17 mouse cellular contexts compared by ENCODE assay signal in the genomic region with DNA sequence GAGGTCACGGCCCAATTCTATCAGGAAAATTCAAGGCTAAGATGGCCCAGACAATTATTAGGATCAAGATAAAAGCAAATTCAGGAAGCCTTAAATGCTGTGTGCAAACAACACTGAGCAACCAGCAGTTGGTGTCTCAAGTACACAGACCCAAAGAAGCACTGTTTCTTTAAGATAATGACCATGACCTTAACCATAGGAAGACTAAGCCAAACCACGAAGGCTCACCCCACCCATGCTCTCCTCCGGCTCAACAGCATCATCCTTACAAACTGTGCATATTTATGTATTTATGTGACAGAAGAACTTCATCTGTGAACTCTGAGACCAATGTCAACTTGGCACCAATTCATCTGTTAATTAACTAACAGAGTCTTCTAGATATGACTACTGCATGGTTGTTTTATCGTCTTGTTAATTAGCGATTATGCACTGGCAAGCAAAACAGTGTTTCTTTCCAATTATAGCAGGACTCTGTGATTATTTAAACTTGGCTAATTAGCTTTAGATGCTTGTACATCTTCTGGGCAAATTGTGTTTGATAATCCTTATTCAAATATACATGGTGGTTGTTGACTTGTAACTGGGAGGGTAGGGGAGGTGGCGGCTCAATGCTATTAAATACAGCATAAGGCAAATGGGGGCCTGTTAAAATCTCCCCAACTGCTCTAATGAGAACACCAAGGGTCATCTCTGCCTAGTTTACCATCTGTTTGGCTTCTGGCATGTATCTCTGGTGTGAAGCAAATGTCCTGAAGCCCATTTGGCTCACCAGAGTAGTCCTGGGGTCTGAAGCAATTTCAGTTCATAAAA.
DNase-seq lines count a peak whose midpoint lies in the region; ATAC-seq and TF ChIP-seq lines count a peak whose summit lies in the region.
"Had no signal": no experiment of that assay in that cellular context is flagged by ENCODE, and none has a peak within 500 bp of the region (broad histone marks: within the 10 kb centered on the region; RNA-seq: fewer than 3 reads in every experiment).

No protein-coding gene starts in this region.

- no peaks in the 10 kb centered on the region for H3K27me3 ChIP-seq in hindbrain, postnatal 0 days (ENCODE audit: insufficient read depth, low read length)
- H3K27me3 ChIP-seq in hindbrain, embryonic 11.5 days (ENCODE audit: control insufficient read depth, insufficient read depth, low read length), result no peaks in the 10 kb centered on the region
- no peaks in the 10 kb centered on the region for H3K27me3 ChIP-seq in forebrain, embryonic 14.5 days (replicated peaks; ENCODE audit: control insufficient read depth, insufficient read depth, low read length)
- H3K27me3 ChIP-seq: megakaryocyte, embryonic 14.5 days; stomach, embryonic 15.5 days had no signal

- H3K9me3 ChIP-seq in hindbrain, postnatal 0 days (ENCODE audit: low read length), result no peaks in the 10 kb centered on the region
- H3K9me3 ChIP-seq in hindbrain, embryonic 11.5 days (ENCODE audit: control insufficient read depth, low read length), result no peaks in the 10 kb centered on the region
- H3K9me3 ChIP-seq in forebrain, embryonic 14.5 days (replicated peaks; ENCODE audit: control insufficient read depth, low read length), result no peaks in the 10 kb centered on the region
- H3K9me3 ChIP-seq: megakaryocyte, embryonic 14.5 days; stomach, embryonic 15.5 days had no signal

- H3K4me2 ChIP-seq in hindbrain, postnatal 0 days (ENCODE audit: low read depth, low read length), result no peak overlapping the region
- H3K4me2 ChIP-seq in hindbrain, embryonic 11.5 days (replicated peaks; ENCODE audit: low read depth, low read length), result no peak overlapping the region
- H3K4me2 ChIP-seq in forebrain, embryonic 14.5 days (ENCODE audit: low read length), result no peak overlapping the region
- H3K4me2 ChIP-seq: lung, embryonic 14.5 days; stomach, embryonic 15.5 days had no signal

- no peak for ATAC-seq in hindbrain, postnatal 0 days
- ATAC-seq in hindbrain, embryonic 11.5 days (ENCODE audit: low FRiP score), result no peak
- peak; percentile 73 for ATAC-seq in forebrain, embryonic 14.5 days
- ATAC-seq in megakaryocyte, adult 5-6 weeks (ENCODE audit: poor library complexity, severe bottlenecking), result no peak
- no peak for ATAC-seq in activated CD4-positive, CD25-positive, alpha-beta regulatory T cell, adult 4 months
- ATAC-seq: CD4-positive, CD25-positive, alpha-beta regulatory T cell, adult 4 months had no signal

- H3K4me1 ChIP-seq in hindbrain, postnatal 0 days (ENCODE audit: insufficient read depth, low read length), result no peaks in the 10 kb centered on the region
- no peaks in the 10 kb centered on the region for H3K4me1 ChIP-seq in hindbrain, embryonic 11.5 days (replicated peaks; ENCODE audit: control insufficient read depth, insufficient read depth, low read length)
- no peaks in the 10 kb centered on the region for H3K4me1 ChIP-seq in forebrain, embryonic 14.5 days (ENCODE audit: control insufficient read depth, insufficient read depth, low read length)
- H3K4me1 ChIP-seq: stomach, embryonic 15.5 days had no signal

- no peak for TF ChIP-seq CTCF in hindbrain, postnatal 0 days (IDR thresholded peaks at IDR 0.05; ENCODE audit: low read depth)

- no peak overlapping the region for H3K9ac ChIP-seq in hindbrain, postnatal 0 days (replicated peaks; ENCODE audit: low read length)
- H3K9ac ChIP-seq in hindbrain, embryonic 11.5 days (ENCODE audit: low read depth, low read length), result no peak overlapping the region
- H3K9ac ChIP-seq in forebrain, embryonic 14.5 days (ENCODE audit: low read length), result no peak overlapping the region
- H3K9ac ChIP-seq: lung, embryonic 14.5 days; stomach, embryonic 15.5 days had no signal

- no peaks in the 10 kb centered on the region for H3K36me3 ChIP-seq in hindbrain, postnatal 0 days (ENCODE audit: insufficient read depth, low read length)
- H3K36me3 ChIP-seq in hindbrain, embryonic 11.5 days (ENCODE audit: control insufficient read depth, insufficient read depth, low read length), result no peaks in the 10 kb centered on the region
- no peaks in the 10 kb centered on the region for H3K36me3 ChIP-seq in forebrain, embryonic 14.5 days (ENCODE audit: control insufficient read depth, insufficient read depth, low read length)
- H3K36me3 ChIP-seq: stomach, embryonic 15.5 days had no signal

- H3K4me3 ChIP-seq in hindbrain, postnatal 0 days (ENCODE audit: low read length), result no peak overlapping the region
- H3K4me3 ChIP-seq in hindbrain, embryonic 11.5 days (ENCODE audit: low read depth, low read length), result no peak overlapping the region
- no peak overlapping the region for H3K4me3 ChIP-seq in forebrain, embryonic 14.5 days (ENCODE audit: low read depth, low read length)
- H3K4me3 ChIP-seq: gastrocnemius, adult 2 months; left cerebral cortex, adult 2 months; megakaryocyte, embryonic 14.5 days; stomach, embryonic 15.5 days had no signal

- no peak overlapping the region for H3K27ac ChIP-seq in hindbrain, postnatal 0 days
- H3K27ac ChIP-seq in hindbrain, embryonic 11.5 days (ENCODE audit: low read depth, low read length), result no peak overlapping the region
- H3K27ac ChIP-seq in forebrain, embryonic 14.5 days (ENCODE audit: low read depth, low read length), result no peak overlapping the region
- H3K27ac ChIP-seq: gastrocnemius, adult 2 months; left cerebral cortex, adult 2 months; stomach, embryonic 15.5 days had no signal

- 53% methylated on average over 6 of the region's 6 CpGs for WGBS in hindbrain, postnatal 0 days
- 78% methylated on average over 6 of the region's 6 CpGs for WGBS in hindbrain, embryonic 11.5 days
- WGBS in forebrain, embryonic 14.5 days, result 51% methylated on average over 6 of the region's 6 CpGs

- peak; percentile 53 for DNase-seq in hindbrain, postnatal 0 days (ENCODE audit: low spot score)
- no peak for DNase-seq in hindbrain, embryonic 11.5 days (ENCODE audit: low spot score)
- peak; percentile 2 for DNase-seq in MEL-GATA-1-ER (ENCODE audit: extremely low read depth, low read depth)
- peak; percentile 67 for DNase-seq in cerebellum, adult 11-12 months
- DNase-seq in forebrain, embryonic 14.5 days (ENCODE audit: low spot score), result peak; percentile 80
- no peak for DNase-seq in spleen, postnatal 10 days (ENCODE audit: low spot score in 2 of 2)
- DNase-seq: gastrocnemius, adult 2 months; heart, postnatal 36 days; kidney, adult 11 months; lung, embryonic 14.5 days; thymus, postnatal 14 days had no signal

Comparison
In these comparisons a context has a peak if more than half of its experiments do, and no peak if none do; other contexts are left out.
1. DNase-seq: peak in hindbrain, postnatal 0 days (single experiment), MEL-GATA-1-ER (single experiment), cerebellum, adult 11-12 months (single experiment) and forebrain, embryonic 14.5 days (single experiment); none in hindbrain, embryonic 11.5 days (single experiment) and spleen, postnatal 10 days (0 of 2).